Mouse (Mus musculus) 3134 (cell line): ENCODE data around the gene Tango2.

ENCODE experiments used
- DNase-seq: peaks from one replicate; pipeline ENCODE4 v3.0.0-alpha.2; 2011; ENCODE audit warnings: low spot score; ENCODE audit not compliant: insufficient read length; ENCODE audit errors: extremely low read depth

Tango2 gene

DNA sequence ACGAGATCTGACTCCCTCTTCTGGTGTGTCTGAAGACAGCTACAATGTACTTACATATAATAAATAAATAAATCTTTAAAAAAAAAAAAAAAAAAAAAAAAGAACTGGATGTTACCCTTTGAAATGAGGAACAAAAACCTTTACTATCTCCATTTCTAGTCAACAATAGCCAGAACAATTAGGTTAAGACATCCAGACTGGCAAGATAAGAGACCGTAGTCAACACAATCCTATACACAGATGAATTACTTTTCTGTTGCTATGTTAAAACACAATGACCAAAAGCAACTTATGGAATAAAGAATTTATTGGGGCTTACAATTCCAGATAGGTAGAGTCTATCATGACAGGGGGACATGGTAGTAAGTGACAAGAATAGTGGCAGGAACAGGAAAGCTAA lies 82.9 kb downstream of the Tango2 start:
- no peak for DNase-seq

DNA sequence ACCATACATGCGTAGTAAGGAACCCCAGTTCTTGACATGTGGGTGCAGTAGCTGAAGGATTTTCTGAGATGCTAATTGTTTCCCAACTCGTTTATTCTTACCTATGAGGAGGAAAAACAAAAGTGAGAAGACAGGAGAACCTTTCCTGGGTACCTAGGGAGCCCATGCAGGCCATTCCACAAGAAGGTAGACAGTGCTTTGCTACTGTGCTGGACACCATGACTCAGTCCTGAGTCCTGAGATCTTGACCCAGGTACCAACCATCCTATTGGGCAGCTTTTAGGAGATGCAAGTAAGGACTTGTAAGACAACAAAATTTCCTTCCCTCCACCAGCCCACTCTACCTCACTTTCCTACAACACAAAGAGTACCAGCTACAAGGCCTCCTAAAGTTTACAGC lies 89.7 kb downstream of the Tango2 start, which contains the start of gene Gm49776:
Gene Gm49776, minus strand, starts transcription at position 101 of the 400 bp plus-strand sequence.
- no peak for DNase-seq

DNA sequence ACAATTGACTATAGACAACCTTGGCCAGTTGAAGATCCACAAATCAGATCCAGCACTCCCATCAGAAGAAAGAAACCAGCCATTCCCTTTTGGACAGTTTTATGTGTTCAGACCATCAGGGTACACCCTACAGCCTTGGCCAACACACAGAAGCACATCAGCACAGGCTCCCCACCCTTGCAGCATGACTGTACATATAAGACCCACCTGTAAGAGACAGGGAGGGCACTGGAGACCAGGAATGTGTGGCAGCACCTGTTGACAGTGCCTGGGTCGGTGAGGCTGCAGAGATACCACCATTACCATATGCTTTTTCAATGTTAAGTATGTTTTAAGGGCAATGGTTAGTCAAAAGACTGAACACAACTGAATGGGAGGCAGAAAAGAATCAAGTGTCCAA lies 94.0 kb downstream of the Tango2 start:
- DNase-seq, result no peak

DNA sequence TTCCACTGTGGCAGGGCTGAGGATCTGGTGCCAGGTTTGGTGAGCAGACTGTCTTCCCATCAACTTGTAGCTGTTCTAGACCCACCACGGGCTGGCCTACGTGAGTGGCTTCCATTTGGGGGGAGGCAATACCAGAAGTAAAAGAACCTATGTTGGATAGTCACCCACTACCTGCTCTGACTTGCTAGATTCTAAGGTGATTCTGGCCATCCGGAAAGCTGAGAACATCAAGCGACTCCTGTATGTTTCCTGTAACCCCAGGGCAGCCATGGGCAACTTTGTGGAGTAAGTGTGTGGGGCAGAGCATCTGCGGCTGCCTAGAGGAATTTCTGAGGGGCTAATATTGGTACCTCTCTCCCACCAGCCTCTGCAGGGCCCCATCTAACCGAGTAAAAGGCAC lies 95.2 kb downstream of the Tango2 start:
- no peak for DNase-seq

DNA sequence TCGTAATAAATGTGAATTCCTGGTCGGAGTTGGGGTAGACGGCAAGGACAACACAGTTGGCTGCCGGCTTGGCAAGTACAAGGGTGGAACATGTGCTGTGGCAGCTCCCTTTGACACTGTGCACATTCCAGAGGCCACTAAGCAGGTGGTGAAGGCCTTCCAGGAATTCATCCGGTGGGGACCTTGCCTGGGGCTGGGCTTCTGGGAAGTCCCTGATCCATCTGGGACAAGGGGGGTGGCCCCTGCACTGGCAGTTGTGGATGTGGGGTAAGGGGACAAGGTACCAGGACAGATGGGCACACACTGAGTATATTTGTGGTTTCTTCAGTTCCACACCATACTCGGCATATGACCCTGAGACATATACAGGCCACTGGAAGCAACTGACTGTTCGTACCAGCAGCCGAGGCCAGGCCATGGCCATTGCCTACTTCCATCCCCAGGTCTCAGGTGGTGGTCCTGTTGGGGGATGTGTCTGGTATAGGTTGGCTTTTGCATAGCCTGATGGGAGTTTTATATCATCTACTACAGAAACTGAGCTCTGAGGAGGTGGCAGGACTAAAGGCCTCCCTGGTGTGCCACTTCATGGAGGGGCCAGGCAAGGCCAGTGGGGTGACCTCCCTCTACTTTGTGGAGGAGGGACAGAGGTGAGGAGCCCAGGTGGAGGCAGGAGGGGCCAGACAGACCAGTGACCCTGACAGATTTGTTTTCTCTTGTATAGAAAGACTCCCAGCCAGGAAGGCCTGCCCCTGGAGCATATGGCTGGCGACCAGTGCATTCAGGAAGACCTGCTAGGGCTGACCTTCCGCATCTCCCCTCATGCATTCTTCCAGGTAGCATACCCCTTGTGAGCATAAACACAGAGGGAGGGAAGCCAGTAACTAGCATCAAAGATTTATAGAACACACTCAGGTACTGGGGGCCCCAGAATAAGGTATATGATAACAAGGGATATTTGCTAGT lies 96.8 kb downstream of the Tango2 start:
- DNase-seq, result no peak
